Mouse (Mus musculus): ENCODE measurements around the gene Col11a2.

GRCm38 (mm10) chr17:34035517-34035916 lies 3.7 kb upstream of the Col11a2 start:
- TF ChIP-seq CTCF (IDR thresholded peaks at IDR 0.05; ENCODE audit: low read depth) (no peak), EP300 (IDR thresholded peaks at IDR 0.05; ENCODE audit: low read depth) (no peak)

Measured in liver, embryonic 14.5 days (tissue).